Mouse (Mus musculus) spleen, adult 2 months (tissue): ENCODE measurements around the gene Gjb1.

ENCODE experiments used
- CTCF ChIP-seq: fragments of 200-500 bp; IDR thresholded peaks from 2 replicates; pipeline ENCODE4 v1.5.1; 2011; ENCODE audit warnings: mild to moderate bottlenecking, inconsistent platforms; ENCODE audit not compliant: insufficient read depth, insufficient read length, insufficient replicate concordance; ENCODE audit errors: extremely low read depth
- POLR2A ChIP-seq: fragments of 200-500 bp; IDR thresholded peaks from 2 replicates; pipeline ENCODE4 v1.6.1; 2011; ENCODE audit warnings: low read depth, low read length, inconsistent platforms

DNA sequence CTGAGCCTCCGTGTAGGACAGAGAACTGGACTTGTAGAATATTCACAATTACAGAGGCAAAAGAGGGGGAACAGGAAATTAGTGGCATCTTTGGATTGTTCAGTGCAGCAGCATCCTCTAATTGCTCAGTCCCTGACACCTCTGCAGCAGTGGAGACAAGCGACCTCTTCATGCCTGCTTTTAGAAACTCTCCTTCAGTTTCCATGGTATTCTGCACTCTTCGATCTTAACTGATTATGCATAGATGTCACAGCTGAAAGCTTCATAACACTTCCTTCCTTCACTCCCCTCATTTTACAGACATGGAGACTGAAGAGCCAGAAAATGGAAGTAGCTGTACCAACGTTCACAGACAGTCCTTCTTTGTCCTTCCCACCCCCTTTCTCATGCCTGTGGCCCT lies 29.7 kb upstream of the Gjb1 start:
- TF ChIP-seq POLR2A = no peak
- TF ChIP-seq CTCF = no peak
